Mouse (Mus musculus) liver, embryonic 15.5 days (tissue): ENCODE data around the gene Shank3. TPM values are rescaled to one million over a fixed set of nuclear protein-coding genes. Genes with fewer than 3 reads are reported as not detected.
A peak's percentile ranks its signal among the peaks of the same experiment; 100 is the strongest.

Experiments used
- ATAC-seq: fragments of 200-750 bp; cut with Nextera tagmentation; 2 replicates; pipeline ENCODE4 v1.8.0; 2017; ENCODE audit warnings: moderate number of reproducible peaks, mild to moderate bottlenecking, moderate library complexity; ENCODE audit not compliant: insufficient read depth
- H3K27ac ChIP-seq: fragments of 300-500 bp; sonication (generic); replicated peaks from 2 replicates; pipeline ENCODE4 v1.5.1; 2015; ENCODE audit warnings: mild to moderate bottlenecking, inconsistent platforms
- H3K27me3 ChIP-seq: fragments of 300-500 bp; sonication (generic); 2 replicates; pipeline ENCODE4 v1.6.1; 2015; ENCODE audit warnings: mild to moderate bottlenecking, inconsistent platforms
- H3K36me3 ChIP-seq: fragments of 300-500 bp; sonication (generic); replicated peaks from 2 replicates; pipeline ENCODE4 v1.6.1; 2015; ENCODE audit warnings: moderate library complexity, mild to moderate bottlenecking, inconsistent platforms
- H3K4me1 ChIP-seq: fragments of 300-500 bp; sonication (generic); replicated peaks from 2 replicates; pipeline ENCODE4 v1.6.1; 2015; ENCODE audit warnings: inconsistent platforms
- H3K4me2 ChIP-seq: fragments of 300-500 bp; sonication (generic); 2 replicates; pipeline ENCODE4 v1.6.1; 2015; ENCODE audit warnings: moderate library complexity, mild to moderate bottlenecking, inconsistent platforms
- H3K4me3 ChIP-seq: fragments of 300-500 bp; sonication (generic); replicated peaks from 2 replicates; pipeline ENCODE4 v1.5.1; 2015; ENCODE audit warnings: mild to moderate bottlenecking, inconsistent platforms
- H3K9ac ChIP-seq: fragments of 300-500 bp; sonication (generic); 2 replicates; pipeline ENCODE4 v1.6.1; 2015; ENCODE audit warnings: moderate library complexity, mild to moderate bottlenecking, inconsistent platforms
- H3K9me3 ChIP-seq: fragments of 300-500 bp; sonication (generic); replicated peaks from 2 replicates; pipeline ENCODE4 v1.6.1; 2016; ENCODE audit warnings: inconsistent platforms
- WGBS: fragments of 180-500 bp; shearing (Covaris S2); methylation state at CpG from one replicate; pipeline ENCODE4 v1.1.7; 2015; ENCODE audit warnings: mixed read lengths; ENCODE audit not compliant: insufficient replicate concordance; 5-methylcytosine and 5-hydroxymethylcytosine counted together
- polyA plus RNA-seq: library from polyadenylated mRNA; unstranded; fragments of >200 nt; fragmentation: Nextera tagmentation; extraction: Ambion mirVana; gene quantifications from 2 replicates; pipeline ENCODE4 v1.2.1, GENCODE M21; 2015

Shank3 gene
- polyA plus RNA-seq, 1 experiment from 2014 or later, result 0.51 TPM

DNA sequence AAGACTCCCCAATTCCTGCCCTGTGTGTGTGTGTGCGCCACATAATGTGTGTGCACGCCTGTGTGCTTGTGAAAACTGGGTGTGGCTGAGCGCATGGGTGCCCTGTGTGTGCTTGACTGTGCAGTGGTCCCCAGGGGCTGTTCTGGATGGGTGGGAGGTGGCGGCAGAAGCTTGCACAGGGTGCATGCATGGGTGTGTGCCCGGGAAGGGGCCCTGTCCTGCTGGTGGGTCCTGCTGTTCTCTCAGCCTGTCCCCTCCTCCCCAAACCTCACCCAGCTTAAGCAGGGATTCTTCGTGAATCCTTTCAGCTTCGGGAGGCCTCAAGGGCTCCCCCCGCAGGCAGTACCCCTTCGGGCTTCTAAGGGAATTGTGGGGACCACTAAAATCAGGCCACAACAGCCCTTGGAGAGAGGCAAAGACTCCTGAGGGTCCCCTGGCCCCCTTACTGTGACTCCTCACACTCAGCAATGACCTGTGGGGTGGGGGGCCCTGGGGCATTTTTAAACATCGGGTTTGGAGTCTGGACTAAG lies 59.8 kb downstream of the Shank3 start:
- no peak overlapping the region for H3K9ac ChIP-seq
- no peak overlapping the region for H3K4me2 ChIP-seq
- H3K4me3 ChIP-seq, result no peak overlapping the region
- H3K9me3 ChIP-seq, result no peaks in the 10 kb centered on the region
- no peaks in the 10 kb centered on the region for H3K4me1 ChIP-seq
- no peaks in the 10 kb centered on the region for H3K36me3 ChIP-seq
- WGBS, result 64% methylated on average over 10 of the region's 10 CpGs
- no peak for ATAC-seq
- peaks cover 27% of the 10 kb centered on the region for H3K27me3 ChIP-seq
- no peak overlapping the region for H3K27ac ChIP-seq

DNA sequence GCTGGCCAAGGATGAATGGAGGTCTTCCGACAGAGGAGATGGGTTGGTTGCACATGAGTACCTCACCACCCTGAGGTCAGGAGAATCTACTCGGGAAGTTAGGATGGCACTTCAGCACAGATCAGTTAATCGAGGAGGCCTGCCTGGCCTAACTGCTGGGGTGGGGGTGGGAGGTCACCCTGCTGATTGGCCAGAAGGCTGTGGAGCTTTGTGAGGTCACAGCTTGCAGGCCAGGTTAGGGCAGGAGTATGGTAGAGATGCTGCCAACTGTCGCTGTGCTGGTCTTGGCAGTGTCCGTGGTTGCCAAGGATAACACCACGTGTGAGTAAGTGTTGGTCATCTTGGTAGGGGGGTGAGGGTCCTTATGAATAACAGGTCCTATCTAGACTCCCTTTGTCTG lies 68.7 kb downstream of the Shank3 start, which contains the start of gene Acr:
Gene Acr, plus strand, starts transcription at position 213 of the 400 bp plus-strand sequence.
- no peak for ATAC-seq
- 66% methylated on average over 6 of the region's 6 CpGs for WGBS
- no peaks in the 10 kb centered on the region for H3K27me3 ChIP-seq
- no peaks in the 10 kb centered on the region for H3K36me3 ChIP-seq
- H3K4me1 ChIP-seq, result no peaks in the 10 kb centered on the region
- no peak within 1 kb of the TSS for H3K9ac ChIP-seq
- no peak within 1 kb of the TSS for H3K27ac ChIP-seq
- no peaks in the 10 kb centered on the region for H3K9me3 ChIP-seq
- no peak within 1 kb of the TSS for H3K4me2 ChIP-seq
- no peak within 1 kb of the TSS for H3K4me3 ChIP-seq

DNA sequence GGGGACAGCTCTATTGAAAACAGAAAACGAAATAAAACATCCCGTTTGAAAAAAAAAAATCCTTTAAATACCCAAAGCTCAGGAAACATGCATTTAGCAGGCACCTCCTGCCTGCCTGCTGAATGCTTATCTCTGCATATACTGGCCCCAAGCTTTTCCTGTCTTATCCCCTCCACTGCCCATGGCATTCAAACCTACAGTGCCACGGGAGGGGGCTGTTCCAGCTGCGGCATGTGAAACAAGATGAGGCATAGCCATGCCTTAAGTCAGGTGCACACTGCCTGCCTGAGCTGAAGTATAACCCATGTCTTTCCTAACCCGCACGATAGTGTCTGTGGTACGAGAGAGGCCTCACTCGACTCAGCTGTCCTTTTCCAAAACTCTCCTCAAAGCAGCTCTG lies 72.7 kb downstream of the Shank3 start:
- Histone ChIP-seq H3K36me3 (no peaks in the 10 kb centered on the region), H3K9ac (no peak overlapping the region), H3K4me3 (no peak overlapping the region), H3K4me1 (no peaks in the 10 kb centered on the region), H3K27ac (no peak overlapping the region), H3K27me3 (no peaks in the 10 kb centered on the region), H3K9me3 (no peaks in the 10 kb centered on the region), H3K4me2 (no peak overlapping the region)
- WGBS, result 19% methylated on average over 8 of the region's 8 CpGs
- ATAC-seq, result no peak

DNA sequence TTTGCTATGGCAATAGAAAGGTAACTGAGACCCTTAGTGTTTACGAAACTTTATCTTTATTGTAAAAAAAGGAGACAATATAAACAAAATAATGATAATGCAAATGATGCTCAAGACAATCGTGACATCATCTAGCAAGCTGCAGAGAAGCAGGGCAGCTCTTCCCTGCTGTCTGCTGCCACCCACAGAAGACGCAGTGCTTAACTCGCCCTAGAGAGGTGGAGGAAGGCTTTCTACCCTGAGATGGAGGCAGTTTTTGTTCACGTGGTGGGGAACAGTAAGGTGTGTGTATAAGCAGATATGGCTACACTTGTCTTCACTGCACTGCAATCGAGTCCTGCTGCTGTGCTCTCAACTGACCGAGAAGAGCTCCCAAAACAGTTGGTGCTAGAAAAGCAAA lies 83.1 kb downstream of the Shank3 start:
- no peak for ATAC-seq
- WGBS, result 63% methylated on average over 7 of the region's 7 CpGs
- Histone ChIP-seq H3K4me1 (no peaks in the 10 kb centered on the region), H3K4me3 (no peak overlapping the region), H3K9me3 (no peaks in the 10 kb centered on the region), H3K27me3 (no peaks in the 10 kb centered on the region), H3K27ac (no peak overlapping the region), H3K9ac (no peak overlapping the region), H3K36me3 (no peaks in the 10 kb centered on the region), H3K4me2 (no peak overlapping the region)

DNA sequence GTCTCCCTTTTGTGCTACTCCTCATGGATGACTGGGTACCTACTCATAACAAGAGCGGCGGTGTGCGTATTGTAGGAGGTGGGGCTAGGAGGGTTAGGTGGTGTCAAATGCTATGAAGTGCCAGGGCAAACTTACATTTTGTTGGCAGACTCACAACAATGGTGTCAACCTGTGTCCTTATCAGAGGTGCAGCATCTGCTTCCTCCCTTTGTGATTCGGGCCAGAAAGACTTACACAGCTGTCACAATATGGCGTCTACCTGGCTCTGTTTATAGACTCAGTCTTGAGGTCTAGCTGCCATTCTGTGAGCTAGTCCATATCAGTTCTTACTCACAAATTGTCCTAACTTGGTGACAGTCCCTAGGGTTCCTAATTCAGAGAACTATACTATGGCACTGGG lies 85.7 kb downstream of the Shank3 start:
- no peak overlapping the region for H3K4me3 ChIP-seq
- ATAC-seq, result no peak
- H3K27me3 ChIP-seq, result no peaks in the 10 kb centered on the region
- no peak overlapping the region for H3K4me2 ChIP-seq
- no peaks in the 10 kb centered on the region; the same call in 1 of the 2 replicates for H3K4me1 ChIP-seq
- H3K27ac ChIP-seq, result no peak overlapping the region
- H3K9me3 ChIP-seq, result no peaks in the 10 kb centered on the region
- H3K9ac ChIP-seq, result no peak overlapping the region
- no peaks in the 10 kb centered on the region for H3K36me3 ChIP-seq
- 65% methylated on average over 5 of the region's 5 CpGs for WGBS

DNA sequence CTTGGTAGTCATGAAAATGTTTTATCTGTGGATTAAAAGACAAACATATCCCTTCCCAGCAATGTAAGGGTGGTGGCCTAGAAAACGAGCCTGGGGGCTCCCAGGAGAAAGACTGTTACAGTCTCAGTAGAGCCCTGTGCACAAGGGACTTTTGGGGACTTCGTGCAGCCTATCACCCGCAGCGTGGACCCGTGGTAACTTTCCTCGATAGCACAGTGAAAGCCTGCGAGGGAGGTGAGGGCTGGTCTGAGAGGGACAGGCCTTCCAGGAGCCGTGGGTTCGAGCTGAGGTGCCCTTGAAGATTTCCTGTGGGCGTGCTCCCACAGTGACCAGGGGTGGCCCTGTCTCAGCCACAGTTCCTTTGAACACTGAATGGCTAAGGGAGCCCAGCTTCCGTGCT lies 86.2 kb downstream of the Shank3 start:
- no peaks in the 10 kb centered on the region; the same call in 1 of the 2 replicates for H3K4me1 ChIP-seq
- no peaks in the 10 kb centered on the region for H3K9me3 ChIP-seq
- H3K27me3 ChIP-seq, result no peaks in the 10 kb centered on the region
- no peak overlapping the region for H3K9ac ChIP-seq
- H3K4me2 ChIP-seq, result no peak overlapping the region
- no peak for ATAC-seq
- H3K27ac ChIP-seq, result no peak overlapping the region
- 65% methylated on average over 11 of the region's 11 CpGs for WGBS
- H3K36me3 ChIP-seq, result no peaks in the 10 kb centered on the region
- no peak overlapping the region for H3K4me3 ChIP-seq

DNA sequence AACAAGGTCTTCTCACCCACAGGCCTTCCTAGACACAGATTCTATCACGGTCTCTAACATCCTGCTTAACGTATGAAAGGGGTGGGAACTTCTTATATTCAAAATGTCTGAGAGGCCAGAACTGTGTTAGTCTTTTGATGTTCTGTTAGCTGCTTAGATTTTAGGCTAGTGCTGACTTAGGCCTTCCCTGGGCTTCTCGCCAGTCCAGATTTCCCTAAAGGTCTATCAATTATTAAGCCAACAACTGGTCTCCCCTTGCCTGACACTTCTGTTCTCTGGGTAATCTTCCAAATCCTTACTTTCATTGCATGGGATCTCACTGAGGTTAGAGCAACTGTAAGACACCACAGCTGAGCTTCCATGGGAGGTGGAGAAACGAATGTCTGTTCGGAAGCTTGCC lies 89.7 kb downstream of the Shank3 start:
- Histone ChIP-seq H3K27me3 (0 out of 2 replicates have a peak, but pooled peaks cover 6% of the 10 kb centered on the region), H3K4me2 (no peak overlapping the region), H3K4me3 (no peak overlapping the region), H3K4me1 (peaks cover 7% of the 10 kb centered on the region), H3K9ac (no peak overlapping the region), H3K36me3 (no peaks in the 10 kb centered on the region), H3K9me3 (no peaks in the 10 kb centered on the region), H3K27ac (no peak overlapping the region)
- WGBS, result 63% methylated on average over 5 of the region's 5 CpGs
- ATAC-seq, result no peak

DNA sequence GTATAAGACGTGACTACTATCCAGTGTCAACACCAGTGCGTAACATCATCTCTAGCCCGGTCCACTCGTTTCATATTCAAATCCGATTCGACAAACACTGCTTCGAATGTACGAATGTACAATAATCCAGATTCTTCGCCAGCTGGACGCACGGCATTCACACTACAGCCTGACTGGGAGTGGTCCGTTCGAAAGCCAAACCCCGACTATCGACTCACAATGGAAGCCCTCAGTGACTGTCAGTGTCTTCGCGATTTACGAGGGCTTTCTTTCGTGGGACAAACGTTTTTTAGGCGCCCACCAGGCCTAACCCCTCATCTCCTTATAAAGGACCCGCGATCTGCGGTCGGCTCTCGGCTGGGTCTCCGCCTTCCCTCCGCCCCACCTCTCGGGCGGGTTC lies 91.9 kb downstream of the Shank3 start:
- Histone ChIP-seq H3K36me3 (no peaks in the 10 kb centered on the region), H3K27ac (no peak overlapping the region), H3K27me3 (0 out of 2 replicates have a peak, but pooled peaks cover 6% of the 10 kb centered on the region), H3K9ac (peak overlapping the region; percentile 53; the same call in 1 of the 2 replicates), H3K4me2 (peak overlapping the region; percentile 68), H3K9me3 (no peaks in the 10 kb centered on the region), H3K4me3 (peak overlapping the region; percentile 72), H3K4me1 (peaks cover 7% of the 10 kb centered on the region)
- no peak; the same call in 1 of the 2 replicates for ATAC-seq
- 2% methylated on average over 30 of the region's 30 CpGs for WGBS

DNA sequence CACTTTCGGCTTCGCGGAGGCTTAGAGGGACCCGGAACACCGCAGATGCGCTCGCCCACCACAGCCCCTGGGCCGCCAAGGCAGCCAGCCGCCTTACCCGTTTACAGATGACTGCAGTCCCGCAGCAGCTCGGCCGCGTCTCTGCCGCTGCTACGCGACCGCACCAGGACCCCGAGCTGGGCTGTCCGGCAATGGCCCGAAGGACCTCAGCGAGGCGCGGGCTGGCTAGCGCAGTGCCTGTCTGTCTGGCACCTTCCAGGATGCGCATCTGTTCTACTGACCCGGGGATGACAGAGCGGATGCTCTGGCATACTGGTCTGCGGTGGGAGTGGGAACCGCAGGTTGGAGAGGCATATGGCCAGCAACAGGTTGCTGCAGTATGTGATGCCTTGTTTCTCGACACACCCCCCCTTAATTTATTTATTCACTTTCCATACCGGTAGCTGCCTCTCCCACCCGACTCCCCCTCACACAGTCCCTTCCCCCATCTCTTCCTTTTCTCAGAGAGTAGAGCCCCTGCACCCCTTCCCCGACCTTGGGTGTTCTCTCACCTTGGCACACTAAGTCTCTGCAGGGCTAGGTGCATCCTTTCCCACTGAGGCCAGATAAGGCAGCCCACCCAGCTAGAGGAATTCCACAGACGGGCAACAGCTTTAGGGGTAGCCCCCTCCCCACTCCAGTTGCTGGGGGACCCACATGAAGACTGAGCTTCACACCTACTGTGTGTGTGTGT lies 92.5 kb downstream of the Shank3 start, which contains the start of gene Rabl2:
Gene Rabl2, minus strand, starts transcription at position 201 of the 733 bp plus-strand sequence.
- peaks cover 7% of the 10 kb centered on the region for H3K4me1 ChIP-seq
- 0 out of 2 replicates have a peak, but pooled peaks cover 6% of the 10 kb centered on the region for H3K27me3 ChIP-seq
- peak within 1 kb of the TSS; percentile 72 for H3K4me3 ChIP-seq
- peak within 1 kb of the TSS; percentile 68 for H3K4me2 ChIP-seq
- H3K9ac ChIP-seq, result peak within 1 kb of the TSS; percentile 53; the same call in 1 of the 2 replicates
- no peak within 1 kb of the TSS for H3K27ac ChIP-seq
- no peaks in the 10 kb centered on the region for H3K36me3 ChIP-seq
- H3K9me3 ChIP-seq, result no peaks in the 10 kb centered on the region
- WGBS, result under 1% methylated on average over 35 of the region's 35 CpGs
- ATAC-seq, result peak; percentile 92

DNA sequence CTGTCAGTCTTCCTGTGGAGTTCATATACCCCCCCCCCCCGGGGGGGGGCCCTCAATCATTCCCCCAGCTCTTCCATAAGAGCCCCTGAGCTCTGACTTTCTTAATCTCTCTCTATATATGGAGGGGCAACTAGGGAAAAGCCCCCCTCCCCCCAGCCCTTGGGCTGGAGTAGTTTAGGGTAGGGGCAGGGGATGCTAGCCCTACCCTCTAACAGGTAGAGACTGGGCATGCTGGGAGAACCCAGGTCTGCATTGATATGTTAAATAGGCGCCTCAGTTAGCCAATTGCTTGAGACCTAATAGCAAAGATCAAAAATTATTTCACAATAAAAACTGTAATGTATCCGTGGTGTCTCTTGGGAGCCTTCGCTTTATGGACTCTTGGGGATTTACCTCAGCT lies 93.1 kb downstream of the Shank3 start:
- no peaks in the 10 kb centered on the region for H3K9me3 ChIP-seq
- no peak overlapping the region for H3K27ac ChIP-seq
- H3K9ac ChIP-seq, result no peak overlapping the region
- H3K4me1 ChIP-seq, result peaks cover 7% of the 10 kb centered on the region
- no peaks in the 10 kb centered on the region for H3K36me3 ChIP-seq
- 40% methylated on average over 4 of the region's 4 CpGs for WGBS
- no peak overlapping the region for H3K4me3 ChIP-seq
- H3K4me2 ChIP-seq, result peak overlapping the region; percentile 68
- no peak for ATAC-seq
- H3K27me3 ChIP-seq, result 0 out of 2 replicates have a peak, but pooled peaks cover 6% of the 10 kb centered on the region

DNA sequence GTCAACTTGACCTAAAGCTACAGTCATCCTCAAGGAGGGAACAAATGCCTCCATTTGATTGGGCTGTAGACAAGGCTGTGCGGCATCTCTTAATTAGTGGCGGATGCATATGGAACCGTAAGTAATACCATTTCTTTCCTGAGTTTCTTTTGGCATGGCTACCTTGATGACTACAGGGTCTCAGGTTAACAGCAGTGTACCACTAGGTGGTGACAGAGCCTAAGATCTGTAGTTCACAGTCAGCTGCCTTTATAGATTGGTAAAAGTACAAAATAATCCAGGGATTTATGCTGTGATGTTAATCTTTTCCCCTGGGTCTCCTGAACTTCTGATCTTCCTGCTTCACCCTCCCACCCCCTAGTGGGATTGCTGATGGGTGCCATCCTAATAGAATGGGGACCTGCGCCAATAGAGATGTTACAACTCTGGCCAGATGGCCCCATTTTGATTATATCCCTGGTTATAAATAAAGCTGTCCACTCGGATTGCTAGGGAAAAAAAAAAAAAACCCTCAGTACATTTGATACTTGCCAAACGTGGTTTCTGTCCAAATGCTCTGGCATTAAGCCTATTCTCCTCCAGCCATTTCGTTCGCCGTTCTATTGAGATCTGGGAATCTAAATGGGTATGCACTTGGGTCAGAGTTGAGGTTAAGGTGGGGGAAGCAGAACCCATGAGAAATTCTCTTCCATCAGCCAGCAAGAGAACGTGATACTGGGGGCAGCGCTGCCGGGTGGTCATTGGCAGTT lies 106.6 kb downstream of the Shank3 start:
- 62% methylated on average over 12 of the region's 12 CpGs for WGBS
- Histone ChIP-seq H3K36me3 (no peaks in the 10 kb centered on the region), H3K4me1 (no peaks in the 10 kb centered on the region), H3K27ac (no peak overlapping the region), H3K9ac (no peak overlapping the region), H3K27me3 (no peaks in the 10 kb centered on the region), H3K4me2 (no peak overlapping the region), H3K9me3 (no peaks in the 10 kb centered on the region), H3K4me3 (no peak overlapping the region)
- no peak for ATAC-seq
